Mouse (Mus musculus): Measurements from ENCODE around the gene Mipol1.

Gene Mipol1

DNA sequence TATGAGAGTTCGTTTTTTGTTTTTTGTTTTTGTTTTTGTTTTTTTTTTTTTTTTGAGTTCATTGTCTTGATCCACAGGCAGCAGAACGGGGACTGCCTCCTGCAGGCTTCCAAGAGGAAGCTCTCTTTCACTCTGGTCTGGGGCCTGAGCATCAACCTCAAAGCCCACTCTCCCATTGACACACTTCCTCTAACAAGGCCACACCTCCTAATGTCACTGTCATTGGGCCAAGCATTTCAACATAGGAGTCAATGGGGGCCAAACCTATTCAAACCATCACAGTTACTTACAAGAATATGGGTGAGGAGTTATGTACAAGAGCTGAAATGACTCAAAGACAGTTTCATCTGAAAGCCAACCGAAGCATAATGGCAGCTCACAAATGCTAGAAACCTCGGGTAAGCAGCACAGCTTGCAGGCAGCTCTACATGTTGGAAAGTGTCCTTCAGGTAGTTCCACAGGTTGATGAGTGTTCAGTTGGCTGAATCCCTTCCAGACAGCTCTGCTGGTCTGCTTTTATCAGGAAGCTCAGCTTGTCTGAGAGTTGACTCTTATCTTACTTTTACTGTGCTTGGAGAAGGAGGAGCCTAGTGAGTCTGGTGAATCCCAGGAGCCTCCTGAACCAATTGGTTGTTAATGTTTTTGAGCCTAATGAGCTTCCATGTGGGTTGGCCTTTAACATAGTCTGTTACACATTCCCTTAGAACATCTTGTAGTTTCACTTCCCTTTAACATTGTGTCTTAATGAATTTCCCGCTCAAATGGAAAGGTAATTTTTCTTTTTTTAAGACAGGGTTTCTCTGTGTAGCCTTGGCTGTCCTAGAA is 13.7 kb downstream of the Mipol1 start:
- CTCF ChIA-PET, result interaction anchor here (0.6 kb wide), 1 partner anchor 1764 kb away, joined by 6 read pairs; no protein-coding TSS in a partner anchor

DNA sequence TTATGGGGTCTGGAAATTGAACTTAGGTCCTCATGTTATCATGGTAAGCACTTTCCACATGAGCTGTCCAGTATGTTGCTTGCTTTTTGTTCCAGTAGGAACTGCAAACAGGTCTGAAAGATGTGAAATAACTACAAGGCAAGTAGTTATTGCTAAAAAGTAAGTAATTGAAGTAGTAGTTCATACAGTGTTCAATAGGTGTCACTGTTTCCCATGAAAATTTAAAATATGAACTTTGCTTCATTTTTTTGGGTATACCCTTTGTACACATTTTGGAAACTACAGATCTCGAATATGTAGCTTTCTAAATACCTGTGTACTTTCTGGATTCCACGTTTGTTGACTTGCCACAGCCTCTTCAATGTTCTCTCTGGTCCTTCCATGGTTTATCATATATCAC is 28.3 kb downstream of the Mipol1 start:
- CTCF ChIA-PET, result no interaction called here

DNA sequence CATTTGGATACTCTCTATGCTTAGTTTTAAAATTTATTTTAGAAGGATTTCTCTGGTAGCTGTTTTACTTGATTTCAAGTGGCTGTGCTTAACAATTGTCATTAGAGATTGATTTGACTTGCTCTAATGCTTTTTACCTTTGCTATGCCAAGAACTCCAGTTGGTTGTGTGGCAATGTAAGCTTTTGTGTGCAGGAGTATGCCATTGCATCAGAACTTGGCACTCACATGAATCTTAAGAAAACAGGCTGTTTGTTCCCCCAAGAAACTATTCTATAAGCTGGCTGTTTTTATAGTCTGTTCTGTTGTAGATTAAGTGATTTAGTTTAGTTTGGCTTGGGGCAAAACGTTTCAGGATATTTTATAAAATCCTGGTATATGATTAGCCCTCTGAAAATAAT is 45.2 kb downstream of the Mipol1 start:
- CTCF ChIA-PET, result no interaction called here

DNA sequence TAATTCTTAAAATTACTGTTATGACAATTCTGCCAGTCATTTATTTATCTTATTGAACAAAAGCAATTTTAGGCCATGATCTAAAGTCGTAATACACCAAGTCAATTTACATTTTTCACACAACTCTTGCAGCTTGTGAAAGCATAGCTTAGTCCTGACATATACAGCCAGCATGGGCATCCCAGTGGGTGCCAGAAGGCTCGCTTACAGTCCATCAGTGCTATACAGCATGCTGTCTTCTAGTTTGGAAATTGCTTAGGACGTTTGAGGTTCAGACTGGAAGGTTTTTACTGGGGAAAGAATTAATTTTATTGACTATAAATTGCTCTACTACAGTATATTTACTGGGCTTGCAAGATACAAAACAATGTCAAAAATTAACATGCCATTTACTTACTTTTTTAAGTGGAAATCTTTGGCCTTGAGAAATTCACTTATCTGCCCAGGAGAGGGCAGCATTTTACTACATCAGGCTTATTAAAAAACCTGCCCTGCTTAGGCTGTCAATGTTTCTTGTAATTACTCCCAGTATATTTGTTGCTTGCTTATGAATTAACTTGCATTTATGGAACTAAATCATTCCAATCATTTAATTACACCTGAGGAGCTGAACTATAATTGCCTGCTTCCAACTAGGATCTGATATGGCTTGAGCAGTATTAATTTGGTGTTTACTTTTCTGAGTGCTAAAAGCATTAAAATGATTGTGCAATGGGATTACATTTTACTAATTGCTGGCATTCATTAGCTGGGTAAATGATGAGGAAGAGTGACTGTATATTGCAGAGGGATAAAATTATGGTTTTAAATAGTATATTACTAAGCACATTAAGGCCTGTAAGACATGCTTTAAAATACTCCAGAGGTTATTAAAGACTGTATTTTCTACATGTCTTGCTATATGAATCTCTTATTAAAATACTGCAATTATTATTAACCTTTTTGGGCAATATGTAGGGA is 51.2 kb downstream of the Mipol1 start:
- CTCF ChIA-PET, result interaction anchor here (0.5 kb wide), 1 partner anchor 26 kb away, joined by 3 read pairs; no protein-coding TSS in a partner anchor

DNA sequence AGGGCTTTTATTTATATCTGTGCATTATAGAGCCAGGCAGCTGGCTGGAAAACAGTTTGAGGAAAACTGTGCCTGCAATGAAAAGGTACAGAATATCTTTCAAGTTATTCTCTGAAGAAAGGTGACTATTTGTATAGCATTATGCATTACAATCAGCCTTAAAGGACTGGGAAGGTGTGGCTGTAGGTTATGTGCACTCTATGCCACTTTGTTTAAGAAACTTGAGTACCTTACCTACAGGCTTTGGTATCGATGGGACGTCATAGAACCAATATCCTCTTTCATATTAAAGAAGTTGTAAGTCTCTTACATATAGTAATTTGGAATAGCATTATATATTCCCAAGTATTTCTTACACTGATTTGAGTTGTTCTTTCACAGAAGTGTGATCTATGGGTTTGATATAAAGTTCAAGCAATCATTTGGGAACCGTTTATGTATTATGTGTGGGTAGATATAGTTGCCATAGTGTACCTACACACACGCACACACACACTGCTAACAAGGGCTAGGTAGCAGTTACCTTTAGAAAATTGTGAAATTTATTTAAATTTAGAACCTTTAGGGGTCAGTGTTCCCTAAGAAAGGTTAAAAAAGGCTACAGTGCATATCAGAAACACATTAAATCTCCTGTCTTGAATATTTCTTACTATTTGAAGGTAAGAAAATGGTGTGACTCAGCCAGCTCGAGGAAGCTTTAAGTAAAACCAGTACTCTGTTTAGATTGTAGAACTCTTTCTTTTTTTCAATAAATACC is 55.3 kb downstream of the Mipol1 start:
- CTCF ChIA-PET, result no interaction called here

DNA sequence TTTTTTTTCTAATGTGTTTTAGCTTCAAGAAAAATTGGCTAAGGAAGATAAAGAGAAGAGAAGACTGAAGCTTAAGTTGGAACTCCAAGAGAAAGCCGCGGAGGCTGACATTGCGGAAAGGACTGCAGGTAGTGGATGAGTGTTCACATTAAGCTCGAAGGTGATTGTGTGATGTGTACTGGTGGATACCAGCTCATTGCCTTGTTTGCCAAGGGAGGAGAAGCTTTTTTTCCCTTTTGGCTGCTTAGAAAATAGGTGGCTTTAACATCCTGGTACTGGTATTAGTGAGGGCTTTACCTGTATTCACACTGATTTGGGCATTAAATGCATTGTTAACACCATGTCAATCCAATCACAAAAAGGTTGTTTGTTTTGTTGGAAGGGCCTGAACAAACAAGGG is 77.1 kb downstream of the Mipol1 start:
- CTCF ChIA-PET, result no interaction called here

DNA sequence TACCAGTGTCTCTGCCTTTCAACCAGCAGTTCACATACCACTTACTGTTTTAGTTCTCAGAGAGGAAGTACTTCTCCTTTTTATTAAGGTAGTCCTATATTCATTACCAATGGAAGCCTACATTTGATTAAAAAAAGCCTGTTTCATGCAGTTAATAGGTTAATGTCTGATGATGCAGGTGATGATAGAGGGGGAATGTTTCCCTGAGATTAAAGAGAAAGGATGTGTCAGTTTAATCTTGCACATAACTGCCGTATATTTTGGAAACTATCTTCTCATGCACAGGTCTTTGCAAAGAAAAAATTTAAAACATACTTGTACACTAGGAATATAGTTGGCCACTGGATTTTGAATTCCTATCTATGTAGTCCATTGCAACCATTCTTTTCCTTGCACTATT is 77.5 kb downstream of the Mipol1 start:
- CTCF ChIA-PET, result no interaction called here

DNA sequence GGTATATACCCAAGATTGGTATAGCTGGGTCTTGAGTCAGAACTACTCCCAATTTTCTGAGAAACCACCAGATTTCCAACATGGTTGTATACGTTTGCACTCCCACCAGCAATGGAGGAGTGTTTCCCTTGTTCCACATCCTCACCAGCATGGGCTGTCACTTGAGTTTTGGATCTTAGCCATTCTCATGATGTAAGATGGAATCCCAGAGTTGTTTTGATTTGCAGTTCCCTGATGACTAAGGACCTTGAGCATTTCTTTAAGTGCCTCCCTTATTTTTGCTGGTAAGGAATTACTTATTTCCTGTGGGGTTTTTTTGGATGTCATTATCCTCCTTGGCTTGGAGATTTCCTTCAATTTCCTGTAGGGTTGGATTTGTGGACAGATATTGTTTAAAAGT is 108.8 kb downstream of the Mipol1 start:
- CTCF ChIA-PET, result no interaction called here

DNA sequence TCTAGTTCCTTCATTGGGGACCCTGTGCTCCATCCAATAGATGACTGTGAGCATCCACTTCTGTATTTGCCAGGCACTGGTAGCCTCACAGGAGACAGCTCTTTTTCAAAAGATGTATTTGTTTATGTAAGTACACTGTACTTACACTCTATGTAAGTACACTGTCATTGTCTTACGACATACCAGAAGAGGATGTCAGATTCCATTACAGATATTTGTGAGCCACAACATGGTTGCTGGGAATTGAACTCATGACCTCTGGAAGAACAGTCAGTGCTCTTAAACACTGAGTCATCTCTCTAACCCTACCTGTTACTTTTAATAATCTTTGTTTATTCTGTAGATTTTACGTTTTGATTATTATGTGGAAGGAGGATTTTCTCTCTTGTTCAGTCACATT is 109.9 kb downstream of the Mipol1 start:
- CTCF ChIA-PET, result no interaction called here

DNA sequence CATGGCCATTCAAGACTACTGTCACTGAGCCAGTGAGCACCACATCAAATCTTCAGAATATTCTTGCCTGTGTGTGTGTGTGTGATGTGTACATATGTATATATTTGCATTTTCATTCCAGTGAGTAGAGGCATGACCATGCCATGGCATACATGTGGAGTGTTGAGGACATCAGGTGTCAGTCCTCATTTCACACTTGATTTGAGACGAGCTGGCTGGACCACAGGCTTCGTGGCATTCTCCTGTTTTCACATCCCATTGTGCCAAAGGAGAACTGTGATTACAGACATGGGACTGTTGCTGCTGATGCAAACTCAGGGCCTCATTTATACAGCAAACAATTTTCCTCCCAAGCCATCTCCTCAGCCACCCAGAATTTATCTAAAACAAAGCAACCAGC is 132.5 kb downstream of the Mipol1 start:
- CTCF ChIA-PET, result no interaction called here

DNA sequence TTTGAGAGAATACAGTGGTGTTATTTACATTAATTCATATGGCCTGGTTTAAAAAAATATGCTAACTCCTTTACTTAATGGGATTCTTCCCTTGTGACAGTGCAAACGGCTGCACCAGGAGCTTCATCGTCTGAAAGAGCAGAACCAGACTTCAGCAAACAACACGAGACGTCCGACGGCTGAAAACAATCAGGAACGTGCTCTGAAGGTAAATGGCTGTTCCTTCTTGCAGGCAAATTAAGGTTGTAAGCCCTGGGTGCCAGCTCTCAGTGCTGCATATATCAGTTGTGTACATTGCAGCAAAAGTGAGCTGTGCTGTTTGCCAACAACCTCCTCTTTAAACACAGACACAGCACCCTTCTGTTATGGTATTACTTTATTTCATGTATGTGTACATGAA is 133.8 kb downstream of the Mipol1 start:
- CTCF ChIA-PET, result no interaction called here

DNA sequence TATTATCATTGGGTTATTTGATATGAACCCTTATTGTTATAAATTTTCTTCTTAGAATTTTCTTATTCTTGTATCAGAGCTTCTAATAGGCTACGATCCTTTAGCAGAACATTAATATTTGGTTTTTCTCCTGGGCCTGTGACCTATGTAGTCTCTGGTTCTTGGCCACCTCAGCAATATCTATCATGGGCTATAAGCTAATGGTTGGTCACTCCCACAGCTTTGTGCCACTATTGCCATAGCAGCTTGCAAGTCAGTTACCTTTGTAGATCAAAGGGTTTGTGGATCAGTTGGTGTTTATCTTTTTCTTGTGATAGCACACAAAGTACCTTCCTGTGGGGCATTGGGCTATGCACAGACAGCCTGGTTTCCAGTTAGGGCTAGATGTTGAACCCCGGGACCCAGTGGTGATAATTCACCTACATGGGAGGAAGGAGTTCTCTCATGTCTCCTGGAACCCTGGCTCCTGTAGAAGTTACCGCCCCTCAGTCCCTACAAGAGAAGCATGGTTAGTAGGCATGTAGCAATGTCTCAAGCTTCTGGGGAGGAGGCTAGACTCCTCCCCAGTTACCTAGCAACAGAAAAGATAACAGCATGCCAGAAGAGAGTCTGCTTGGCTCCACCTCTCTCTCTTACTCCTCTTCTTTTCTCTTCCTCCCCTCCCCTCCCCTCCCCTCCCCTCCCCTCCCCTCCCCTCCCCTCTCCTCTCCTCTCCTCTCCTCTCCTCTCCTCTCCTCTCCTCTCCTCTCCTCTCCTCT is 141.7 kb downstream of the Mipol1 start:
- CTCF ChIA-PET, result no interaction called here

DNA sequence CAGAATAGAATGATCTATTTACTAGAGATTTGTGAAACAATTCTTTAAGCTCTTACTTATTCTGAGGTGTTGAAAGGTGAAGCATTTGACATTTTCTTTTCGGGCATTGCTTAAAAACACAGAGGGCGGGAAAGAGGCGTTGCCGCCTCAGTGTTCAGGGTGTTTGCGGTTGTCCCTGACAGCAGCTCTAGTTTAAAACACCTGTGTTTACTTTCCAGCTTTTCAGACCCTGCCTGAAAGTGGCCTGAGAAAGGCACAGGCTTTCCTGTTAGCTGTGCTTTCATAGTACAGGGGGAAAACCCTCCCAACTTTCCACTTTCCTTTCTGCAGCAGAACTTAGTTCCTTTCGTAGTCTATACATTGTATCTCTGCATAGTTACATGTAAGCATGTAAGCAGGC is 152.6 kb downstream of the Mipol1 start:
- CTCF ChIA-PET, result no interaction called here

DNA sequence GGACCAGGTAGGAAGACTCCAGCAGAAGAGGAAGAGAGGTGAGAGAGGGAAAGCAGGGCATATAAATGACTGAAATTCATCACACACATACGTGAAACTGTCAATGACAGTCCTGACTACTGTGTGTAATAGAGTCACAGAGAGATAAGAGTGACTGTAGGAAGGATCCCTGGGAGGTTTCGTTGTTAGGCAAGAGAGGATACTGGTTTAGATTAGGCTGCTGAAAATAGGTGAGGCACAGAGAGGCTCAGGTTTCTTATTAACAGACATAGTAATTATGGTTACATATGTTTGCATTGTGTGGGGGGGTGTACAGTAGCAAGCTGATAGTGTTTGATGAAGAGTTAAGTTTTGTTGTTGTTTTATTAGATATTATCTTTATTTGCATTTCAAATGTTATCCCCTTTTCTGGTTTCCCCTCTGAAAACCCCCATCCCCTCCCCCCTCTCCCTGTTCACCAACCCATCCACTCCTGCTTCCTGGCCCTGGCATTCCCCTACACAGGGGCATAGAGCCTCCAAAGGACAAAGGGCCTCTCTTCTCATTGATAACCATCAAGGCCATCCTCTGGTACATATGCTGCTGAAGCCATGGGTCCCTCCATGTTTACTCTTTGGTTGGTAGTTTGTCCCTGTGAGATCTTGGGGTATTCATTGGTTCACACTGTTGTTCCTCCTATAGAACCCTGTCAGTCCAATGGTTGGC is 157.5 kb downstream of the Mipol1 start:
- CTCF ChIA-PET, result no interaction called here

DNA sequence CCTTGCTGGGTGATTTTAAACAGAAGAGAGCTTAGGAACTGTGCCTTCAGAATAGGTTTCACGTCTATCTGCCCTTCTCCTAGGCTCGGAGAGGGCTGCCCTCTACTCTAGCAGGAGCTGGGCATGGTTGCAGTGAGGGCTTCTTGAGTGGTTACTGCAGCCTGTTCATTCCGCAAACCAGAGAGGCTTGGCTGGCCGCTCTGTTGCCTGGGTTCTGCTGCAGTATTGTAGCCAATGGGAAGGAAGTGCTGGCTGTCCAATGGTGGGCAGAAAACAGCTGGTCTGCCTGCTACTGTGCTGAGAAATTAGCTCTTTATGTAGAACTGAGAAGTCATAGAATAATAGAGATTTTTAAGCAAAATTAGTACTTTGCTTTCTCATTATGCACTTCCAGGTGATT is 169.3 kb downstream of the Mipol1 start:
- CTCF ChIA-PET, result interaction anchor here (0.5 to 0.6 kb wide), 2 partner anchors 9 to 49 kb away, joined by 3 to 4 read pairs; no protein-coding TSS in a partner anchor

DNA sequence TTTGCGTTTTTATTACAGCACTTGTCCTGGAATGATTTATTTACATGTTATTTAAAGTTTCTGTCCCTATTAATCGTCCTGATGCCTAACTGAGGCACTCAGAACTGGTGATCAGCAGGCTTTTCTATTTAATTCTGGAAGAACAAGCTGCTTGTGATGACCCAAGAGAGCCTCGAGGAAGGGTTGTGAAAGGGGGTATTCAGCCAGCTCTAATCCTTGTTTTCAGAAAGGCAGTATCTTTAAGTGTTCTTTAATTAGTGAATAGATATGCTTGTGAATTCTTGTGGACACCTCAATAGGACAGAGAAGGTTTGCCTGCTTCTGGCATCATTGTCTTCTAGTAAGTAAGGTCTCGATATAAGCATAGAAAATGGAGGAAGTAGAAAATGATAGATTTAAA is 170.0 kb downstream of the Mipol1 start:
- CTCF ChIA-PET, result interaction anchor here (0.5 kb wide), 1 partner anchor 50 kb away, joined by 4 read pairs; no protein-coding TSS in a partner anchor

DNA sequence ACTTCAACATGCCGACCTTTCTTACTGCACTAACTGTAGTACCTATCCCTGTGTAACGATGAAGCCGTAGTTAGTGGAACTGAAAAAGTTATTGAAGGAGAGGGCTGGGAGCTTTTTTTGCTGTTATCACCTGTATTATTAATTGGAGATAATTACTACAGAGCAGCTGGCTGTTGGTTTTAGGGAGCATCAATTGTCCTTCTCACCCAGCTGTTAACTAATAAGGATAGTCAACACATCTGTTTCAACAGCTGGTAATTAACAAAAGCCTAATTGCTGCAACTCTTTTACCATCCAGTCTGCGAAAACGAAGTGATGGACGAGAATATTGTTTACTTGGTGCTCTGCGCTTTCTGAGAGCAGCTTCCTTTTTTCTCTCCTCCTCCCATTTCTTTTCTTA is 170.9 kb downstream of the Mipol1 start:
- CTCF ChIA-PET, result no interaction called here

DNA sequence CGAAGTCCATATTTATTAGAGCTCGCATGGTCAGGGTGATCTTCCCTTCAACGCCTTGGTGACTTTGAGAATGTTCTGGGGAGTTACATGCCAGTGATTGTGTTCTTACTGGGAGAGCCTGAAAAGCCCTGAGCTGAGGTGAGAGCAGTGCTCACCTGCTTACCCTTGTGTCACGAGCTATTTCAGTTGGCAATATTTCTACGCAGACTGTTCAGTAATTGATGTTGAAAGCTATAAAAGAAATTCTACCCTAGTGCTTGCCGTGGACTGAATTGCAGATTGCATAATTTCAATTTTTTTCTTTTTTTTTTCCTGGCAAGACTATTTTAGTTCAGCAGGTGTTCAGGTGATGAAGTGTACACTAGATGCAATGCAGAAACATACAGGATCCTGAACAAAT is 172.1 kb downstream of the Mipol1 start:
- CTCF ChIA-PET, result interaction anchor here (0.7 kb wide), 1 partner anchor 1675 kb away, joined by 5 read pairs; no protein-coding TSS in a partner anchor

DNA sequence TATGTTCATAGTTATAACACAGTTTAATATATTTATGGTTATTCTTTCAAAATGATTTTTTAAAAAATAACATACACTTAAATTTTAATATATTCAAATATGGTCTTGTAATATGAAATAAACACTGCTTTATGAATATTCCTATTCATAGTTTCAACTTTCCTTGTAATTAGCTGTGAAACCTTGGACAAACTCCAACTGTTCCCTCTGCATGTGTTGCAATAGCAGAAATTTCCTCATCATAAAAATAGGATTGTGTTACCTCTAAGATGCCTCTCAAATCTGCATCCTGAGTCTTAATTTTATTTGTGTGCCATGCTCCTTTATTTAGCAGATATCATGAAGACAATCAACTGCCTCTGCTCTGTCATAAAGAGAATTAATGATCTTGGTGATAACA is 179.7 kb downstream of the Mipol1 start:
- CTCF ChIA-PET, result no interaction called here

DNA sequence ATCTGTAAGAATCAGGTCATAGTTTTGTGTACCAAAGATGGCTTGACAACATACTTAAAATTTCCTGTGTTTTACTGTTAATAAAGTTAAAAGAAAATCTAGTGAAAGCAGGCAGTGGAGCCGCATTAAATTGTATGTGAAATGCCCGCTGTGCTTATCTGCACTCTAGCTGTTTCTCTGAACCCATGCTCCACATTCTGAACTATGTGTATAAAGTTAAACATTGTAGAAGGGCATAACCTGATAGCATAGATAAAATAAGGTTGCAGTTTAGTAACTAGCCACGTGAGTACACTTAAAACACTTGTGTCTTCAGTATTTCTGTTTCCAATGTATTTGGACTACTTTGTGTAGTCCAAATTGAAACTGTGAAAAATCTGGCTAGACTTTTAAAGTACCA is 183.6 kb downstream of the Mipol1 start:
- CTCF ChIA-PET, result no interaction called here

DNA sequence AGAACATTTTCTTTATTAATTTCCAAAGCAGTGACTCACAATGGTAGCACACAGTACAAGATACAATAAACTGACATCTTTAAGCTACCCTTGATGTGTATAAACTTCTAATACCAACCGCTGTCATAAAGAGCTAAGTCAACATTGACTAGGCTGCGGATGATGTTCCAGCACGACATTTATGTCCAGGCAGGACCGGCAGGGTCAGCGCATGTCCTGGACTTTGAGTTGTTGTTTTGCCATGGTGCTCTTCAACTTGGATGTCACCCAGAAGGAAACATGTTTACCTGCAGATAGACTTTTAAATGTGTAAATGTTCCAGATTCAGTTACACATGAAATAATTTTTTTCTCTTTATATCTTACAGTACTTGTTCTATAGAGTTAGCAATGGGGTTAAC is 194.7 kb downstream of the Mipol1 start:
- CTCF ChIA-PET, result no interaction called here

Measured in spleen, embryonic (tissue).